Mouse (Mus musculus): ENCODE results near the gene F2r. TPM values are rescaled to one million over a fixed set of nuclear protein-coding genes. Genes with fewer than 3 reads are reported as not detected.

The F2r gene
- polyA plus RNA-seq, 1 experiment from 2014 or later = 118 TPM

DNA sequence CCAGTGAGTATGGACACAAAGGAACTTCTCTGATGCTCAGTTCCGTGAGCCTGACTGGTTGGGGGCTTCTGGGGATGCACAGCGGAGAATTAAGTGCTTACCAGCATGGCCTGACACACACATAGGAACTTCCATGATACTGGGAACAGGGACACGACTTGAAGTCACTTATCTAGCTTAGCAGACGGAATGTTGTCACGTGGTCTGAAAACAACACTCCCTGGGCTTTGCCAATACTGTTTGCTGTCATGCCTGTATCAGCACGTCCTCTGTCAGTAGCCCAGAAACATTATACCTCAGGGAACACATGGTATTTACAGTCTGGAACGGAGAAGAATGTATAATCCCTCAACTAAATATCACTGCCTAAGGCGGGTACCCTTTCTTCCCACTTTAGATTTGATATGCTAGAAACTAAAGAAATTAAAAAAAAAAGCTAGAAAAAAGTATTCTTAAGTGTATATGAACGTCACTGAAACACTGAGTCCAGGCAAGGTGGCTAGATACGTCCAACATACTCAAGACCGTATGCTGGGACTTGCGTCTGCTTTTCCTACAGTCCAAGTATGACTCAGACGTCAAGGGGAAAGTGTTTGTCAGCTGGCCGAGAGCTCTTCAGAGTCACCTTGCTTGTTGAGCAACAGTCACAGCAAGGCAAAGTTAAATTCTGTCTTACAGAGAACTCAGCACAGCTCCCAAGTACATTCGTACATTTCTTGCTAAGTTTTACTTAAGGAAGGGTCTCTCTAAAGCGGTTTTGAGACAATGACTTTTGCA lies 7.3 kb downstream of the F2r start:
- WGBS = 84% methylated on average over 16 of the region's 16 CpGs
- H3K4me1 ChIP-seq (replicated peaks) = peaks cover 15% of the 10 kb centered on the region
- no peak for ATAC-seq (ENCODE audit: insufficient number of reproducible peaks, insufficient read depth, low FRiP score, low TSS enrichment, low read depth)

DNA sequence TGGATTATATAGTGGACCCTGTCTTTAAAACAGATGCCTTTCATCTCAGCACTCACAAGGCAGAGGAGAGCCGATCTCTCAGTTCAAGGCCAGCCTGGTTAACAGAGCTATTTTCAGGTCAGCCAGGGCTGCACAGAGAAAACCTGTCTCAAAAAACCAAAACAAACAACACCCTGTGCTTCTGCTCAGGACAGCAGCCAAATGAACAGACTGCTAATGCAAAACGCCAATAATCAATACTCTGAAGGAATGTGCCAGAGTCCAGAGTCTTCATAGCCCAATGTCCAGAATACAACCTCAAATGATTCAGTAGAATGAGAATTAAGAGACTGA lies 9.2 kb downstream of the F2r start:
- ATAC-seq (ENCODE audit: insufficient number of reproducible peaks, insufficient read depth, low FRiP score, low TSS enrichment, low read depth) = no peak
- 97% methylated on average over 2 of the region's 2 CpGs for WGBS

More for the DNA sequence above, 7.3 kb downstream of the F2r start:
- Histone ChIP-seq H3K9ac (replicated peaks) (no peak overlapping the region), H3K4me3 (replicated peaks) (no peak overlapping the region), H3K36me3 (peaks cover 64% of the 10 kb centered on the region), H3K27ac (no peak overlapping the region), H3K27me3 (no peaks in the 10 kb centered on the region), H3K4me2 (no peak overlapping the region), H3K9me3 (no peaks in the 10 kb centered on the region)

DNA sequence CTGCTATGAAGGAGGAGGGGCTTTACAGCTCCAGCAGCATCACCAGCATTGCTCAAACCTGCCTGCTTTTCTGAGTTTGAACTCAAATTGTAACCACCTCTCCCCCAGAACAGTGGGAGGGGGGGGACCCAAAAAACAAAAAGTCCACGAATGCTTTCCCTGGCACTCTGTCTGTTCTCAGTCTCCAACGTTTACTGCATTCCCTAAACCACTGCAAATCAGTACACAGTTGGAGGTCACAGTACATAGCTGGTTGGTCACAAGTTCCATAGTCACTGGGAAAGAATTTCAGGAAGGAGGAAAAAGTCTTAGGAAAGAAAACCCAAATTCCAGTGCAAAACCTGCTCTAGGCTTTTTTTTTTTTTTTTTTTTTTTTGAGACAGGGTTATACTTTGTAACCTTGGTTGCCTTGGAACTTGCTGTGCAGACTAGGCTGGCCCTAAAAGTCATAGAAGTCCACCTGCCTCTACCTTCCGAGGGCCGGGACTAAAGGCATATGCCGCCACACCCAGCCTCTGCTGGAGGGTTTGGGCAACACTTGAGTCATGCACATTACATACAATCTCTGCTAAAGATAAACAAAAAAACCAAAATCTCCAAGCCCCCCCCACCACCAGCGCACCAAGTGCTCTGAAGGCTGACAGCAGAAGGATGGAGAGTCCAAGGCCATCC lies 9.7 kb downstream of the F2r start:
- 91% methylated on average over 6 of the region's 6 CpGs for WGBS
- Histone ChIP-seq H3K4me1 (replicated peaks) (no peaks in the 10 kb centered on the region), H3K4me2 (no peak overlapping the region), H3K9ac (replicated peaks) (no peak overlapping the region), H3K36me3 (peaks cover 80% of the 10 kb centered on the region), H3K9me3 (no peaks in the 10 kb centered on the region), H3K4me3 (replicated peaks) (no peak overlapping the region), H3K27ac (no peak overlapping the region), H3K27me3 (no peaks in the 10 kb centered on the region)
- no peak for ATAC-seq (ENCODE audit: insufficient number of reproducible peaks, insufficient read depth, low FRiP score, low TSS enrichment, low read depth)

More for the DNA sequence above, 9.2 kb downstream of the F2r start:
- Histone ChIP-seq H3K27ac (no peak overlapping the region), H3K27me3 (no peaks in the 10 kb centered on the region), H3K4me1 (replicated peaks) (no peaks in the 10 kb centered on the region), H3K9me3 (no peaks in the 10 kb centered on the region), H3K4me3 (replicated peaks) (no peak overlapping the region), H3K36me3 (peaks cover 76% of the 10 kb centered on the region), H3K9ac (replicated peaks) (no peak overlapping the region), H3K4me2 (no peak overlapping the region)

DNA sequence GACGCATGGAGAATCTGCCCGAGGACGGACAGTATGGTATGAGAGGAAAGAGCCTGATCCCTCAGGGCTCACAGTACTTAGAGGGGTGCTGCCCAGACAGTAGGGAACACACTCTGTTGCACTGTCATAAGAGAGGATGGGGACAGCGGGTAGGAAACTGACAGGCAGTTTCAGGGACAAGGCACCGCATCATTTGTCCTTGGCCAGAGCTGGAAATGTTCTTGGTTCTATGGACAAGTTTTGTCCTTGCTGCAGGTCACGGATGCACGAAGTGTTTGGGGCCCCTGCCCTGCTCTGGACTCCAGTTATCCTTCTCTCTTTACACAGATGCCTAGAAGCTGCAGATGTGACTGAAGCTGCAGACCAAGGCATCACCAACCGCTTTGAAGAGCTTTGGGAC lies 11.3 kb downstream of the F2r start:
- H3K4me2 ChIP-seq = no peak overlapping the region
- no peaks in the 10 kb centered on the region for H3K27me3 ChIP-seq
- H3K36me3 ChIP-seq = peaks cover 81% of the 10 kb centered on the region
- no peaks in the 10 kb centered on the region for H3K4me1 ChIP-seq (replicated peaks)
- no peak overlapping the region for H3K4me3 ChIP-seq (replicated peaks)
- H3K27ac ChIP-seq = no peak overlapping the region
- no peak for ATAC-seq (ENCODE audit: insufficient number of reproducible peaks, insufficient read depth, low FRiP score, low TSS enrichment, low read depth)
- H3K9me3 ChIP-seq = no peaks in the 10 kb centered on the region
- H3K9ac ChIP-seq (replicated peaks) = no peak overlapping the region
- 95% methylated on average over 8 of the region's 8 CpGs for WGBS

DNA sequence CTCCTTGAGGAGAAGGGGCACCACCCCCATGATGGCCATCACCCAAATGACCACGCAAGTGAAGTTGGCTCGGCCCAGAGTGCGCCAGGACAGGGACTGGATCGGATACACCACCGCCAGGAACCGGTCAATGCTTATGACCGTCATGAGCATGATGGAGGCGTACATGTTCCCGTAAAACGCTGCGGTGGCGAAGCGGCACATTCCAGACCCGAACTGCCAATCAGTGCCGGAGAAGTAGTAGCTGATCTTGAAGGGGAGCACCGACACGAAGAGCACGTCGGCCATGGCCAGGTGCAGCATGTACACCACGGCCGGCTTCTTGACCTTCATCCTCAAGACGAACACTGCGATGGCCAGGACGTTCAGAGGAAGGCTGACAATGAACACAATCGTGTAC lies 14.0 kb downstream of the F2r start:
- WGBS = 97% methylated on average over 25 of the region's 25 CpGs
- no peak overlapping the region for H3K4me2 ChIP-seq
- H3K9ac ChIP-seq (replicated peaks) = no peak overlapping the region
- H3K27me3 ChIP-seq = no peaks in the 10 kb centered on the region
- ATAC-seq (ENCODE audit: insufficient number of reproducible peaks, insufficient read depth, low FRiP score, low TSS enrichment, low read depth) = no peak
- no peaks in the 10 kb centered on the region for H3K9me3 ChIP-seq
- no peak overlapping the region for H3K27ac ChIP-seq
- H3K4me1 ChIP-seq (replicated peaks) = no peaks in the 10 kb centered on the region
- peaks cover 78% of the 10 kb centered on the region for H3K36me3 ChIP-seq
- no peak overlapping the region for H3K4me3 ChIP-seq (replicated peaks)

DNA sequence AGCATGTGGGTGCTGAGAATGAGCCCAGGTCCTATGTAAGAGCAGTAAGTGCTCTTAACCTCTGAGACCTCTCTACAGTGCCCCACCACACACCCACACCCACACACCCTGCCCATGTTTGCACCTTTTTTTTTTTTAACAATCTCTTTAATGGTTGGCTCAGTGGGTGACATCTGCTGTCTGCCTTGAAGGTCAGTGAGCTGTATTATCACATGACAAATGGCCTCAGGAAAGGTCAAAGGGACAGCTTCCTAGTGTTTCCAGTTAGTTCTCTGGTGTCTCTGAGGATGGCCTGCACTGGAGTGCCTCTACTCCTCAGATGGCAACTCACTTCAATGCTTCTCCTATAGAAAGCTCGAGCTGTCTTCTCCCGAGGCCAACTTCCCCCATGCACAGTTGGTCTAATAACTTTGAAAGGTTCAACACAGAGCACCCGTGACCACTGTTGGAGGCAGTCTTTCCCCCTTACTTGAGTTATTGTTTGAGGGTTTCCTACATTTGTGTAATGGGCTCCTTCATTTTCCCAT lies 18.4 kb downstream of the F2r start:
- no peaks in the 10 kb centered on the region for H3K27me3 ChIP-seq
- H3K36me3 ChIP-seq = peaks cover 44% of the 10 kb centered on the region
- H3K9ac ChIP-seq (replicated peaks) = no peak overlapping the region
- H3K9me3 ChIP-seq = no peaks in the 10 kb centered on the region
- ATAC-seq (ENCODE audit: insufficient number of reproducible peaks, insufficient read depth, low FRiP score, low TSS enrichment, low read depth) = no peak
- H3K4me1 ChIP-seq (replicated peaks) = peaks cover 3% of the 10 kb centered on the region; the same call in 1 of the 2 replicates
- H3K4me2 ChIP-seq = no peak overlapping the region
- H3K27ac ChIP-seq = no peak overlapping the region
- H3K4me3 ChIP-seq (replicated peaks) = no peak overlapping the region
- WGBS = 71% methylated on average over 3 of the region's 3 CpGs

DNA sequence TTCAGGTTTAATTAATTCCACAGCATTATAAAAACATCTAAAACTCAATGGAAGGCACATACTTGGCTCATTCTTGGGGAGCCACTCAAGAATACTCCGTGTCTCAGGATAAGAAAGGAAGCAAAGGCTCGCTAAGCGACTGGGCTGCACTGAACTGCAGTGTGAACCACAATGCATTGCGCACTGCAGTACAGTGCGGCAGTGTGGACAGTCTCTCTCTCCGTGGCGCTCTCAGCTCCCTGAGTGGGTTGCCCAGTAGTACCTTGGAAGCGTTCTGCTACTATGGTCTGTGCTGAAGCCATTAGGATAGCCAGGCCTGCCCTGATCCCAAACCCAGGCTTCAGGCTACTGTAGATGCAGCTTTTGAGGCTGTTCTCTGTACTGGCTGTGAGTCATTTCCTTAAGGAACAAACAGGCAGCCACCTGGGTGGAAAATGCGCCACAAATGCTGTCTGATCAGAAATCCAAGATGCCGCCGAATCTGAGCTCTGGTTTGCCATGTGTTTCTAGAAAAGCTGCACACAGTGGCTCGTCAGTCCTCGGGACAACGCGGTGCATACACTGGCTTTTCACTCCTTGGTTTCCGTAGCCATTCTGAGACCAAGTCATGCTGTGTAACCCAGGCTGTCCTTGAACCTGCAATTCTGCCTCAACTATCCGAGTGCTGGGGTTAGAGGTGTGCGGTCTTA lies 19.9 kb downstream of the F2r start:
- no peak overlapping the region for H3K4me2 ChIP-seq
- H3K36me3 ChIP-seq = peaks cover 28% of the 10 kb centered on the region
- H3K4me1 ChIP-seq (replicated peaks) = peaks cover 3% of the 10 kb centered on the region; the same call in 1 of the 2 replicates
- H3K9ac ChIP-seq (replicated peaks) = no peak overlapping the region
- no peaks in the 10 kb centered on the region for H3K27me3 ChIP-seq
- no peaks in the 10 kb centered on the region for H3K9me3 ChIP-seq
- H3K4me3 ChIP-seq (replicated peaks) = no peak overlapping the region
- WGBS = 89% methylated on average over 18 of the region's 18 CpGs
- no peak for ATAC-seq (ENCODE audit: insufficient number of reproducible peaks, insufficient read depth, low FRiP score, low TSS enrichment, low read depth)
- H3K27ac ChIP-seq = 0 out of 2 replicates have a peak overlapping the region, but pooled peaks have one; percentile 20

GRCm38 (mm10) chr13:95597578-95597977 lies 20.7 kb downstream of the F2r start:
- Histone ChIP-seq H3K27ac (no peak overlapping the region), H3K36me3 (peaks cover 20% of the 10 kb centered on the region), H3K9ac (replicated peaks) (no peak overlapping the region), H3K4me3 (replicated peaks) (no peak overlapping the region), H3K27me3 (no peaks in the 10 kb centered on the region), H3K9me3 (no peaks in the 10 kb centered on the region), H3K4me2 (no peak overlapping the region), H3K4me1 (replicated peaks) (peaks cover 3% of the 10 kb centered on the region; the same call in 1 of the 2 replicates)
- 88% methylated on average over 10 of the region's 10 CpGs for WGBS
- no peak for ATAC-seq (ENCODE audit: insufficient number of reproducible peaks, insufficient read depth, low FRiP score, low TSS enrichment, low read depth)

DNA sequence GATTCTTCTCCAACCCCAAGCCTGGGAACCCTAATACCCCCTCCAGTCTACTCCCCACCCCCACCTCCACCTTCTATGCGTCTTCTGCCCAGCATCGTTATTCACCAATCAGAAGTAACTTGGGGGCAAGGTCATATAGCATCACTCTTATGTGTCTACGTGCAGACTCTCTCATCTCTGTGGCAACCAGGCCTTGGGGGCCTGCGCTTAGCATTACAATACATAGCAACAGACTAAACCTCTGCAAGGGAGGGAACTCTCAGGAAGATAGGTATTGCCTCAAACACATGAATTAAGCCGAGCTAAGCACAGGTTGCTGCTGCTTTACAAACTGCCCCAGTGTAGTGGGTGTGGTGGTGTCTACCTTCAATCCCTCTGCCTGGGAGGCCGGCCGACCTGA lies 21.6 kb downstream of the F2r start:
- ATAC-seq (ENCODE audit: insufficient number of reproducible peaks, insufficient read depth, low FRiP score, low TSS enrichment, low read depth) = no peak
- no peak overlapping the region for H3K4me2 ChIP-seq
- H3K4me1 ChIP-seq (replicated peaks) = peaks cover 3% of the 10 kb centered on the region; the same call in 1 of the 2 replicates
- H3K27me3 ChIP-seq = no peaks in the 10 kb centered on the region
- WGBS = 86% methylated on average over 7 of the region's 7 CpGs
- no peak overlapping the region for H3K27ac ChIP-seq
- H3K4me3 ChIP-seq (replicated peaks) = no peak overlapping the region
- H3K36me3 ChIP-seq = peaks cover 15% of the 10 kb centered on the region
- H3K9me3 ChIP-seq = no peaks in the 10 kb centered on the region
- no peak overlapping the region for H3K9ac ChIP-seq (replicated peaks)

DNA sequence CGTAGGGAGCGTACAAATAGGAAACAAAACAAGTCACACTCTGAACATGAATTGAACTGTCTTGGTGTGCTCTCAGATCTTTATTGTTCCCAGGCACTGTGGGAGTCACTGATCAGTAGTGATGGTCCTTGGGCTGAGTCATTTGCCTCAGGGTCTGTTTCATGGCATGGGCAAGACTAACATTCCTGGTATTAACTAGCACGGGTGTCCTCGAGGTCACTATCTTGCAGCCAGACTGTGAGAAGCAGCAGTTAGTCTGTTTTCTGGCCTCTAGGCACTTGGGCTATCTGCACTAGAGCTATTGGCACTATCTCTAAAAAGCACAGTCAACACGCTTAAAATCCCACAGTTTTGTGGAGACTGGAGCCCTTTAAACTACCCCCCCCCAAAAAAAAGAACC lies 22.4 kb downstream of the F2r start:
- H3K27me3 ChIP-seq = no peaks in the 10 kb centered on the region
- no peak overlapping the region for H3K9ac ChIP-seq (replicated peaks)
- H3K4me3 ChIP-seq (replicated peaks) = no peak overlapping the region
- H3K4me2 ChIP-seq = no peak overlapping the region
- peaks cover 3% of the 10 kb centered on the region; the same call in 1 of the 2 replicates for H3K4me1 ChIP-seq (replicated peaks)
- no peak for ATAC-seq (ENCODE audit: insufficient number of reproducible peaks, insufficient read depth, low FRiP score, low TSS enrichment, low read depth)
- 69% methylated on average over 5 of the region's 5 CpGs for WGBS
- H3K27ac ChIP-seq = no peak overlapping the region
- H3K9me3 ChIP-seq = no peaks in the 10 kb centered on the region
- peaks cover 7% of the 10 kb centered on the region for H3K36me3 ChIP-seq

GRCm38 (mm10) chr13:95595411-95595810 lies 22.9 kb downstream of the F2r start:
- Histone ChIP-seq H3K27ac (no peak overlapping the region), H3K4me1 (replicated peaks) (peaks cover 3% of the 10 kb centered on the region; the same call in 1 of the 2 replicates), H3K9ac (replicated peaks) (no peak overlapping the region), H3K36me3 (0 out of 2 replicates have a peak, but pooled peaks cover 2% of the 10 kb centered on the region), H3K4me3 (replicated peaks) (no peak overlapping the region), H3K4me2 (no peak overlapping the region), H3K9me3 (no peaks in the 10 kb centered on the region), H3K27me3 (no peaks in the 10 kb centered on the region)
- WGBS = 80% methylated on average over 7 of the region's 7 CpGs
- no peak for ATAC-seq (ENCODE audit: insufficient number of reproducible peaks, insufficient read depth, low FRiP score, low TSS enrichment, low read depth)
